Mouse (Mus musculus) layer of hippocampus, adult 9-11 months (tissue): ENCODE results near the gene Gm28539.
"Not testable (repeated sequence)": the region's sequence is repeated elsewhere in the genome, so short reads cannot be mapped to it uniquely, and the experiment has no call there.

Experiments used
- DNase-seq: peaks from one replicate; pipeline ENCODE4 v3.0.0; 2022

Gm28539 gene

GRCm38 (mm10) chr16:18969420-18970128 is 133.2 kb downstream of the Gm28539 start:
- no peak for DNase-seq

- no peak for DNase-seq
These were observed 134.5 kb downstream of the Gm28539 start for GRCm38 (mm10) chr16:18970837-18971236.

GRCm38 (mm10) chr16:18975665-18976064 is 139.3 kb downstream of the Gm28539 start:
- DNase-seq: not testable (repeated sequence)

GRCm38 (mm10) chr16:18976315-18976714 is 139.9 kb downstream of the Gm28539 start:
- DNase-seq: no peak

GRCm38 (mm10) chr16:18986381-18986780 is 150.0 kb downstream of the Gm28539 start:
- DNase-seq: no peak

- no peak for DNase-seq
These were observed 150.5 kb downstream of the Gm28539 start for GRCm38 (mm10) chr16:18986860-18987259.

GRCm38 (mm10) chr16:19002610-19003389 is 166.4 kb downstream of the Gm28539 start:
- not testable (repeated sequence) for DNase-seq

- no peak for DNase-seq
These were observed 167.4 kb downstream of the Gm28539 start for GRCm38 (mm10) chr16:19003757-19004156.

- no peak for DNase-seq
These were observed 168.9 kb downstream of the Gm28539 start for GRCm38 (mm10) chr16:19005298-19005697.
